Mouse (Mus musculus): Measurements from ENCODE around the gene Itga5. TPM values are rescaled to one million over a fixed set of nuclear protein-coding genes. Genes with fewer than 3 reads are reported as not detected.
A peak's percentile ranks its signal among the peaks of the same experiment; 100 is the strongest.

Gene Itga5
- polyA plus RNA-seq, 1 experiment from 2014 or later: 22.8 TPM

GRCm38 (mm10) chr15:103333738-103334137, 32.8 kb downstream of the Itga5 start:
- peak overlapping the region; percentile 24; the same call in 1 of the 2 replicates for H3K4me3 ChIP-seq
- no peak for DNase-seq (ENCODE audit: extremely low spot score, low spot score)
- 32% methylated on average over 5 of the region's 5 CpGs for WGBS
- H3K4me1 ChIP-seq: peaks cover 69% of the 10 kb centered on the region
- no peaks in the 10 kb centered on the region for H3K9me3 ChIP-seq
- peaks cover 36% of the 10 kb centered on the region for H3K27me3 ChIP-seq (ENCODE audit: poor library complexity, severe bottlenecking)
- H3K36me3 ChIP-seq (replicated peaks): no peaks in the 10 kb centered on the region
- peak overlapping the region; percentile 81 for H3K27ac ChIP-seq

GRCm38 (mm10) chr15:103333081-103333615, 33.4 kb downstream of the Itga5 start:
- WGBS: 50% methylated on average over 5 of the region's 5 CpGs

DNA sequence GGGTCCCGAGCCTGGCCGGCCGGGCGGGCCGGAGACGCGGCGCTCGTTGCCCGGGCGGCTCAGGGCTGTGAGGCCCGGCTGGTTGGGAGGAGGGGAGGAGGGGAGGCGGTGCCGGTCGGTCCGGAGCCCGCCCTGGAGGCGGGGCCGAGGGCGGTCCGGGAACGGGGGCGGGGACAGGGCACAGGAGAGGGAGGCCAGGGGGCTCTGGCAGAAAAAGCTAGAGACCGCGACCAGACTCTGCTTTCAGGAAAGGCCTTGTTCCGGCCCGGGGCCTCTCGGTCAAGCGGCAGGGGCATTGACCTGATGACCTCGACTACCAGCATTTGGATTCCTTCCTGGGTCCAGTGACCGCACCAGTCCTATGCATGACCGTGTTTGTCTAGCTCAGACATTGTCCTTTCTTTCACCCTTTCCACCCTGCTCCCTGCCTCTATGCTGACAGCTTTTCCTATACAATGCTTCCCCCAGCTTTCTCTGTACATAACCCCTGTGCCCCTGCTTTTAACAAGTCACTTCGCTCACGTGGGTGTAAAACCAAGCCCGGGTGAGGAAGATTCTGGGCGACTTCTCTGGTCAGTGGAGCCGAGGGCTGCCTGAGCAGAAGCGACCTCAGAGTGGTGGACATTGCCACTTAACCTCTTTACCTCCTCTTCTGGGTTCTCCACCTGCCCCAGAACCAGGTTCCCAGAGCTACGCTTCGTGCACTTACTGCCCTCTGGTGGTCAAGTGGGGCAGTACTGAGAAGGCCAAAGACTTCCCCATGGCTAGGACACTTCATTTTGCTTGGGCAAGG, 42.9 kb downstream of the Itga5 start:
- Histone ChIP-seq H3K9me3 (no peaks in the 10 kb centered on the region), H3K27me3 (ENCODE audit: poor library complexity, severe bottlenecking) (no peaks in the 10 kb centered on the region), H3K4me1 (peaks cover 45% of the 10 kb centered on the region), H3K36me3 (replicated peaks) (peaks cover 18% of the 10 kb centered on the region), H3K4me3 (peak overlapping the region; percentile 80), H3K27ac (peak overlapping the region; percentile 95)
- DNase-seq (ENCODE audit: extremely low spot score, low spot score): peak; percentile 90
- WGBS: under 1% methylated on average over 38 of the region's 40 CpGs

More at GRCm38 (mm10) chr15:103333081-103333615, 33.4 kb downstream of the Itga5 start:
- H3K4me3 ChIP-seq: peak overlapping the region; percentile 6; the same call in 1 of the 2 replicates
- H3K4me1 ChIP-seq: peaks cover 63% of the 10 kb centered on the region
- no peaks in the 10 kb centered on the region for H3K36me3 ChIP-seq (replicated peaks)
- no peaks in the 10 kb centered on the region for H3K9me3 ChIP-seq
- peaks cover 30% of the 10 kb centered on the region for H3K27me3 ChIP-seq (ENCODE audit: poor library complexity, severe bottlenecking)
- no peak for DNase-seq (ENCODE audit: extremely low spot score, low spot score)
- peak overlapping the region; percentile 81 for H3K27ac ChIP-seq

DNA sequence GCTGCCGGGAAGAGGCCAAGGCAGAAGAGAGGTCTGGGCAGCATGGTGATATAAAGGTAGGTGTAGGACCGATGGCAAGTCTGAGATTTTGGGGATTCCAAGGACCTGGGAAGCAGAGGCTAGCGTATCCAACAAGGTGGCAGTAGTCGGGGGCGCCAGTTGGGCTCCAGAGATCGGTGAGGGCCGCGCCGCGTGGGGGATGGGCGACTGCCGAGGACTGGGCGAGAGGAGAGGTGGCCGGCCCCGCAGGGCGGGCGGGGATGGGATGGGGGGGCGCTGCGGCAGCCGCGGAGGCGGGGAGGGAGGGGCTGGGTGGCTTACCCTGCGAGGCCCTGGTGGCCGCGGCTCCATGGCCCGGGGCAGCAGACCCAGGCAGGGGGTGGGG, 43.5 kb downstream of the Itga5 start:
- peak overlapping the region; percentile 80 for H3K4me3 ChIP-seq
- WGBS: under 1% methylated on average over 22 of the region's 26 CpGs
- peaks cover 24% of the 10 kb centered on the region for H3K36me3 ChIP-seq (replicated peaks)
- H3K9me3 ChIP-seq: no peaks in the 10 kb centered on the region
- DNase-seq (ENCODE audit: extremely low spot score, low spot score): peak; percentile 75
- H3K27me3 ChIP-seq (ENCODE audit: poor library complexity, severe bottlenecking): no peaks in the 10 kb centered on the region
- H3K27ac ChIP-seq: peak overlapping the region; percentile 95
- peaks cover 47% of the 10 kb centered on the region for H3K4me1 ChIP-seq

- H3K27ac ChIP-seq: peak overlapping the region; percentile 95
- peak overlapping the region; percentile 80 for H3K4me3 ChIP-seq
- WGBS: 42% methylated on average over 4 of the region's 4 CpGs
- H3K36me3 ChIP-seq (replicated peaks): peaks cover 30% of the 10 kb centered on the region
- no peaks in the 10 kb centered on the region for H3K27me3 ChIP-seq (ENCODE audit: poor library complexity, severe bottlenecking)
- no peaks in the 10 kb centered on the region for H3K9me3 ChIP-seq
- no peak for DNase-seq (ENCODE audit: extremely low spot score, low spot score)
- peaks cover 50% of the 10 kb centered on the region for H3K4me1 ChIP-seq
Measured at GRCm38 (mm10) chr15:103322396-103322795, 44.2 kb downstream of the Itga5 start.

DNA sequence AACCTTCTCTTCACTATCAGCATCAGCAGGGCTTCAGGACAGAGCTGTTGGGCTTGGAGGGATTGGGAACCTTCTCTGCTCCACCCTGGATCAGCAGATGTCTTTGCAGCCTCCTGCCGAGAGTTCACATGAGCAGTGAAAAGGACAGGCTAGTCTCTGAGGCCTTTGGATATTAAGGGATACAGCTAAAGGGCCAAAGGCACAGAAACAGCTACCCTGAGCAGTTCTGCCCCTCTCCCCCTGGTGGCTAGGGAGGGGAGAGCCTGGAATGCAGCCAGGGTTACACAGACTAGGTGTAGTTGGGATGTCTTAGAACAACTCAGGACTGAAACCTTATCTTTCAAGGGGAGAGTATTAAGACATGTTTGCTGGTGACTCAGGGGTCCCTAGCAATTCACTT, 45.5 kb downstream of the Itga5 start:
- Histone ChIP-seq H3K36me3 (replicated peaks) (peaks cover 43% of the 10 kb centered on the region), H3K27ac (no peak overlapping the region), H3K4me3 (no peak overlapping the region; the same call in 1 of the 2 replicates), H3K27me3 (ENCODE audit: poor library complexity, severe bottlenecking) (no peaks in the 10 kb centered on the region), H3K4me1 (peaks cover 51% of the 10 kb centered on the region), H3K9me3 (no peaks in the 10 kb centered on the region)
- WGBS: 64% methylated on average over 1 of the region's 1 CpGs
- DNase-seq (ENCODE audit: extremely low spot score, low spot score): no peak

DNA sequence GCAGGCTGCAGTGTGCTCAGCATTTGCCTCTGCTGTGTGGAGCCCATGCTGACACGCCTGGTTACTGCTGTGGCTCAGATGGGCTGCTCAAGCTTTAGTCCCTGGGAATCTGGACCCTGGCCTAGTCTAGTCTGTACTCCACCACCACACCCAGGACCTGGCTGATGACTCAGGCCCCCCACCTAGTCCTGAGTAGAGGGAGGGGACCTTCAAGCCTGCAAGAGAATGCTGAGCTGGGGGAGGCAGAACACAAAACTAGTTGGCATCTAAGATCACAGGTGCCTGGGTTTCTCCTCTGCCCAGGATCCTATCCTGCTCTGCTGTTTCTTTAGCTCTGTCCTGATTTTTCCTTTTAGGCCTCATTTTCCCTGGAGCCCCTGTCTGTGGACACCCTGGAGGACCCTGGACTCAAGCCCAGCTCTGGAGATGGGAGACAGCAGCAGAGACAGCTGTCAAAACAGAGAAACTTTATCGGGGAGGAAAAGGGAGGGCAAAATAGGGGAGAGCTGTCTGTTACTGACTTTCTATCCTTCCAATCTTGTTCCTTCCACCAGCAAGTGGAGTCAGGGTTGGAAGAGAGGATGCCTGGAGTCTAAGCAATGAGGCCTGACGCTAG, 48.3 kb downstream of the Itga5 start:
- Histone ChIP-seq H3K27me3 (ENCODE audit: poor library complexity, severe bottlenecking) (peaks cover 14% of the 10 kb centered on the region), H3K36me3 (replicated peaks) (peaks cover 57% of the 10 kb centered on the region), H3K9me3 (no peaks in the 10 kb centered on the region), H3K4me1 (peaks cover 64% of the 10 kb centered on the region), H3K4me3 (no peak overlapping the region), H3K27ac (peak overlapping the region; percentile 15; the same call in 1 of the 2 replicates)
- 76% methylated on average over 3 of the region's 3 CpGs for WGBS
- no peak for DNase-seq (ENCODE audit: extremely low spot score, low spot score)

GRCm38 (mm10) chr15:103317731-103318130, 48.8 kb downstream of the Itga5 start:
- H3K4me1 ChIP-seq: peaks cover 65% of the 10 kb centered on the region
- WGBS: 89% methylated on average over 8 of the region's 8 CpGs
- no peak for DNase-seq (ENCODE audit: extremely low spot score, low spot score)

DNA sequence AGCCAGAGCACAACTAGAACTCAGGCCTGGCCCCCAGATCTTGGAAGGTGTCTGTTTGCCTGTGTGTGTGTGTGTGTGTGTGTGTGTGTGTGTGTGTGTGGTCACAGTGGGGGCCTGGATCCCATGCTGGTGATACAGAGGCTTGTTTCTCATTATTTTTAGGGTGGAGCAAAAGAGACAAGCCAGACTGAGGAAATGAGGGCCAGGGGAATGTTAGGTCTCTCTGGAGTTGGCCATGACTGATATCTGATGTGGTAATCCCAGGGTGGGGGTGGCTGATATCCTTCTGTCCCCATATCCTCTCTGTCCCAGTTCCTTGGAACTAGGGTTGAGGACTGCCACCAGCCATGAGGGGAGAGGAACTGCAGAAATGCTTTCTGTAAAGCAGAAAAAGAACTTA, 49.4 kb downstream of the Itga5 start:
- Histone ChIP-seq H3K4me1 (peaks cover 60% of the 10 kb centered on the region), H3K36me3 (replicated peaks) (peaks cover 57% of the 10 kb centered on the region), H3K27me3 (ENCODE audit: poor library complexity, severe bottlenecking) (peaks cover 14% of the 10 kb centered on the region), H3K9me3 (no peaks in the 10 kb centered on the region), H3K4me3 (no peak overlapping the region), H3K27ac (no peak overlapping the region)
- DNase-seq (ENCODE audit: extremely low spot score, low spot score): no peak

More at GRCm38 (mm10) chr15:103317731-103318130, 48.8 kb downstream of the Itga5 start:
- no peaks in the 10 kb centered on the region for H3K9me3 ChIP-seq
- no peak overlapping the region for H3K27ac ChIP-seq
- H3K36me3 ChIP-seq (replicated peaks): peaks cover 57% of the 10 kb centered on the region
- peaks cover 14% of the 10 kb centered on the region for H3K27me3 ChIP-seq (ENCODE audit: poor library complexity, severe bottlenecking)
- no peak overlapping the region for H3K4me3 ChIP-seq

- peaks cover 57% of the 10 kb centered on the region for H3K36me3 ChIP-seq (replicated peaks)
- no peaks in the 10 kb centered on the region for H3K9me3 ChIP-seq
- H3K27ac ChIP-seq: no peak overlapping the region
- no peak overlapping the region for H3K4me3 ChIP-seq
- 90% methylated on average over 10 of the region's 10 CpGs for WGBS
- DNase-seq (ENCODE audit: extremely low spot score, low spot score): no peak
- peaks cover 51% of the 10 kb centered on the region for H3K4me1 ChIP-seq
- H3K27me3 ChIP-seq (ENCODE audit: poor library complexity, severe bottlenecking): peaks cover 14% of the 10 kb centered on the region
Measured at GRCm38 (mm10) chr15:103315979-103316776, 50.4 kb downstream of the Itga5 start.

- peaks cover 21% of the 10 kb centered on the region for H3K27me3 ChIP-seq (ENCODE audit: poor library complexity, severe bottlenecking)
- DNase-seq (ENCODE audit: extremely low spot score, low spot score): peak; percentile 87
- H3K27ac ChIP-seq: peak overlapping the region; percentile 77
- H3K4me1 ChIP-seq: peaks cover 41% of the 10 kb centered on the region
- peak overlapping the region; percentile 45 for H3K4me3 ChIP-seq
- no peaks in the 10 kb centered on the region for H3K9me3 ChIP-seq
- peaks cover 51% of the 10 kb centered on the region for H3K36me3 ChIP-seq (replicated peaks)
- WGBS: 2% methylated on average over 18 of the region's 18 CpGs
Measured at GRCm38 (mm10) chr15:103315011-103315502, 51.5 kb downstream of the Itga5 start.

GRCm38 (mm10) chr15:103314181-103314580, 52.4 kb downstream of the Itga5 start:
- peaks cover 42% of the 10 kb centered on the region for H3K4me1 ChIP-seq
- no peaks in the 10 kb centered on the region for H3K9me3 ChIP-seq
- H3K27me3 ChIP-seq (ENCODE audit: poor library complexity, severe bottlenecking): peaks cover 30% of the 10 kb centered on the region
- 31% methylated on average over 22 of the region's 22 CpGs for WGBS
- DNase-seq (ENCODE audit: extremely low spot score, low spot score): no peak
- H3K27ac ChIP-seq: peak overlapping the region; percentile 77
- H3K36me3 ChIP-seq (replicated peaks): peaks cover 45% of the 10 kb centered on the region
- peak overlapping the region; percentile 45 for H3K4me3 ChIP-seq
